Mouse (Mus musculus): ENCODE results near the gene Nckap5. TPM values are rescaled to one million over a fixed set of nuclear protein-coding genes. Genes with fewer than 3 reads are reported as not detected.

Gene Nckap5
- polyA plus RNA-seq, 1 experiment = 0.66 TPM

DNA sequence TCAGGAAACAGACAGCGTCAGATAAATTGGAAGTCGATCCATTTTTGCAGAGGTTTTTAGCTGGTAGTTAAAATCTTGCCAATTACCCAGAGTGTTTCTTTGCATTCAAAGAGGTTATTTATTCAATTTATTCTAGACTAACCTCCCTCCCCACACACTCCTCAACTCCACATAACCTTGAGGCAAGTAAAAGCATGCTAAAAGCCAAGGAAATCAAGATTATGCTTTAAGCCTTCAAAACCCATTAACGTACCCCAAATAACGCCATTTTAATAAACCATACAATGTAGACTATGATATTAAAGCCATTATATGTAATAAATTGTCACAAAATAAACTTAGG lies 129.7 kb downstream of the Nckap5 start:
- no peak for DNase-seq (ENCODE audit: low read depth)

DNA sequence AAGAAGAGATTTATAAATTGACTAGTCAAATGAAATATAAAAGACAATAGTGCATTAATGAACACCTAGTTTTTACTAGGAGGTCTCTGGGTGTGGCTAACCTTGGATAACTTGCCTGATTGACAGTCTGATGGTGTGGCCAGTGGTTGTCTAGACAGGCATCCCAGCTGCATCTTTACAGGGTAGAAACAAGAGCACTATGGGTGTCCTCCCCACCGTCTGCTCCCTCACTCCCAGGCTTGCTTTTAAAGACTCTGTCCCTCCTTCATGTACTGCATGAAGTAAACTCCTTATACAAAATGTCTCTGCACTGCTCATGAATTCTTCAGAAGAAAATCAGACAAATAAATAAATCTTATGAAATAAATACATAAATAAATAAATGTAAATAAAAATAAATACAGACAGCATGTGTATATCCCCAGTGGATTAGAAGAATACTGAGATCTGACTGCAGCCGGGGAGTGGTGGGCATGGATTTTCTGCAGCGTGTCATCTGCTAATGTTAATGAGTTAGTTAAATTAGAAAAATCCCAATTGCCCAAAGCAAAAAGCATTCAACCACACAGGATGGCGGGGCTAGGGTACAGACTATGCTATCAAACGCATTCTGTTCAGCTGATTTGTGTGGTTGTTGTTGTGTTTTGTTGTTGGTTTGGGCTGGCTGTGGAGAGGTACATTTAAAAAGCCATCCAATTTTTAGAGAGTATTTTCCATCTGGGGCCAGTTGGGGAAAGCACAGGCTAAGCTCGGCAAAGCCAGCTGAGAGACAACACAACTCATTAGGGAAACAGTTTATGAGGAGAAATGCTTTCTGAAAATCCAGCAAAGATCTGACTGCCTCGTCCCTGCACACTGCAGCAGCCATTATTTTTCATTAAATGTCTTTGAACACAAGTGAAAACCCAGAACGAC lies 130.3 kb downstream of the Nckap5 start:
- DNase-seq (ENCODE audit: low read depth) = no peak

DNA sequence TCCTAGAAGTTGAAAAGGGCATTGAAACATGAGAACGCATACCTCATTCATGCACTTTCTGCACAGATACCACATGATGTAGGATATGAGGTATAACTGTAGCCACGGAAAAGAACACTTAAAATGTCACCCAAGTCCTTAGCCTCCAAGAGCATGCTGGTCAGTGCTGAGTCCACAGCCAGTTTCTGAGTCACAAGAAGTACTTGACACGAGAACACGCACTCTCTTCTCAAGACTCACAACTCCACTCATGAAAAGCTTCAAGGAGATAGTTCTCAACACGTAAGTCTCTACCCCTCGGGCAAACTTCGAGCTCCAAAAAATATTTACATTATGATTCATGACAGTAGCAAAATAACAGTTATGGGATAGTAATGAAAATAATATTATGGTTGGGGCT lies 137.0 kb downstream of the Nckap5 start:
- no peak for DNase-seq (ENCODE audit: low read depth)

DNA sequence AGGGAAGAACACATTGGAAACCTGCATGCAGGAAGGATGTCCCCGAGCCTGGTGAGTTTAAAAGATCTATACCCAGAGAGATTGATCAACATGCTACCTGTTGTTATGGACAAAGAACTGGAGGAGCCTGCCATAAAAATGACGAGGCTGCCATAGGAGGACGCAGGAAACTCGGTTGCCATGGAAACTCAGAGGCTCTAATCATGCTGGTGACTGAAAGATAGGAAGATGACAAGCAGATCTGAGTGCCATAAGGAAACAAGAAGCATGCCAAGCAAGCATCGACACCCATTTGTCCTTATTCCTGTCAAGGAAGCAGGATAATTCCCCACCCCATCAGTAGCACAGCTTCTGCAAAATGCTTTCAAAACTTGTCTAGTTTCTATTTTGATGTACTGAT lies 142.0 kb downstream of the Nckap5 start:
- DNase-seq (ENCODE audit: low read depth) = no peak

DNA sequence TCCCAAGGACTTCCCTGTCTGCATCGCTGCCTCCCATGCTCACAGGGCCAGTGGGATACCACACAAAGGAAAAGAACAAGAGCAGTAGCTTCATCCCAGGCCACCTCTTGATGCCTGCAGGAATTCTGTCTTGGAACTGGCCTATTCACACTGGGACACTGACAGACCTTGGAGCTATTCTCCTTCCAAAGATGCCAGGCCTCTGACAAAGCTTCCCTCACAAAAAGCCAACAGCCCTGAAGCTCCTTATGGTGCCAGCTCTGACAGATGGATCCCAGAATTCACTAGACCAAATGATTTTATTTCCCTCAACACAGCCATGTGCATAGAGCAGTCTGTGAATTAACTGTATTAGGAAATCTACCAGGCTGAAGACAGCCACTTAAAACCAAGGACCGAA lies 143.9 kb downstream of the Nckap5 start:
- no peak for DNase-seq (ENCODE audit: low read depth)

DNA sequence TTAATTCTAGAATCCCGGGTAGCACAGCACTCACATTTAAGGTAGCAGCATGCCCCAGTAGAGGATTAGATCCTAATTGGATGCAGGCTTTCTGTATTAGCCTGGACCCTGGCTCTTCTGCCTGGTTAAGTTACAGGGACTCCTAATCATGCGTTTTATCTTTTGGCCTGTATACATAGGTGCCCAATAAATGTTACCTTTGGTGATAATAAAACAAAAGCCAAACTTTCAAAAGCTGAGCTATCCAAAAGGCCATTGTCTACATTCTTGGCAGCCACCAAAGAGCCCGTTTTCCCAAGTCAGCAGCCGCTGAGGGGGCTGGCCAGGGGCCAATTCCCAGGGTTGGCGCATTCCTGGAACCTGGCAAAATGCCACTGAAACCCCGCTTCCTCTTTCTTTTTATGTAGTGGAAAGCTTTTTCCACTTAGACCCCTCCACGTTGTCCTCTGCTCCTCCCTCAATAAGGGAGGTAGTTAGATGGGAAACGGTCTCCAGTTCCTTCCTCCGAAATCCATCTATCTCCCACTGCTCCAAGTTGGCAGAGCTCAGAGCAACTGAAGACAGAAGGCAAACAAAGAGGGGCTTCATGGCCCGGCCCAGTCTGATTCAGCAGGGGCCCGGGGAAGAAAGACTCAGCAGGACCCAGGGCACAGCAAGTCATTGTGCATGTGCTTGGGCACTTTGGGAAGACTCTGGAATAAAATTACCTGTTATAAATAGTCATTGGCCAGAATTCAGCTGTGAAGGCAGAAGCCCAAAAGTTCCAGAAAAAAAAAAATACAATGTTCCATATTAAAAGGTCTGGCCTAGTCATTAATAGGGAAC lies 146.8 kb downstream of the Nckap5 start:
- no peak for DNase-seq (ENCODE audit: low read depth)

DNA sequence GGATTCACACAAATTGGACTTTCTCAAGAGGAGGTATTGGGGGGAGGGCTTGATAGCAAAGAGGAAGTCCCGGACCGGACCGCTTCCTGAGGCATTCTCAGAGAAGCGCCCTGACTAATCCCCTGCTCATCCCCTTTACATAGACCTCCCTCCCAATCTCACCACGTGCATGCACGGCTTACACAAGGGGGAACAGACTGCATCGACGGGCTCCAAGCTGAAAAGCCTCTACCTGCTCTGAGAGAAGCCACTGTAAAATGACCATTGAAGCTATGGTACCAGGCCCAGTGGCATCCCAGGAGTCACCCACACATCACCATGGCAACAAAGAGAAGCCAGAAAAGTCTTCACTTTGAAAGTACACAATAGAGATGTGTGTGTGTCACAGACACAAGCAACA lies 148.8 kb downstream of the Nckap5 start:
- DNase-seq (ENCODE audit: low read depth) = no peak

DNA sequence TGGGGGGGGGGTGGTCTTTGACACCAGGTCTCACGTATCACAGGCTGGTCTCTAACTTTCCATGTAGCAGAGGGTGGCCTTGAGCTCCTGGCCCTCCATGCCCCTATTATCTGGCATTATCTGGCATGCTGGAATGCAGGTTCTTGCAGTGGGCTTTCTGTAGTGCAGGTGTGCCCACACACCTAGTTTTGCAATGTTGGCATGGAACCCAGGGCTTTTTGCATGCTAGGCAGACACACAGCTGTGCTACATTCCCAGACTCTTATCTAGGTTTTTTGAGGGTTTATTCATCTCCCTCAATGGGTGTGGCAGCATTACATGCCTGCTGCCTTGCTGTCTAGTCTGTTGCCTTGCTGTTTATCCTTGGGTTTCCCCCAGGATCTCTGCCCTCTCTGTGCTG lies 151.3 kb downstream of the Nckap5 start:
- DNase-seq (ENCODE audit: low read depth) = no peak

DNA sequence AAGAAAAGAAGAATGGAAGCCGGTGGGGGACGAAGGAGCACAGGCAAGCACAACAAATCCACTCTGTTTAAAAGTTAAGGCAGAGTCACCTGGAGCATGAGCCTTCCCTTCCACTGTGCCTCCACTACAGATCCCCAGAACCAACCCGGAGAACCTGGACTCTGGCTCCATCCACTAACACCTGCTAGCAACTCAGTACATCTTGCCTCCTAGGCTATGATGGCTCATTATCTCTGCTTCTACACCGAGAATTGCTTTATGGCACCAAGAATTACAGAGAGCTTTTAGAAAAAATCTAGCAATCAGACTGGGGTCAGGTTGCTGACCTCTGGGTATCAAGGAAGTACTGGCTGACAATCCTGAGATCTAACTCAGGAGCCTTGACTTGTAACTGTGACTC lies 153.3 kb downstream of the Nckap5 start:
- no peak for DNase-seq (ENCODE audit: low read depth)

DNA sequence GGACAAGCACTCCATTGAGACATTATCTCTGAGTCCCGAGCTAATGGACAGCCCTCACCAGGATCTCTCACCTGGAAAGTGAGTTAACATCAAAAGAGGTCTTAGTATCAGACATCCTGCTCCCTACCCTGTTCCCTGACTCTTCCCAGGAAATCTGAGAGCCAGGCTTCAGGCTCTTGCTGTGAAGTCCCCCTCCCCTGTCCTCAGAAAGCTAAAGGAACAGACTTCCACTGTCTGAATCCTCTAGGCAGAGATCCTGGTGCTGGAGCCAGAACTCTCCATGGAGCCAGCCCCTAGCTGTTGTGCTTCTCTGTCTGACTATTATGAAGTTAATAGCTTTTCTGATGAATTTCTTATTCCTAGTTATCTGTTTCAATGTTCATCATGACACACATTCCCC lies 153.8 kb downstream of the Nckap5 start:
- DNase-seq (ENCODE audit: low read depth) = no peak

DNA sequence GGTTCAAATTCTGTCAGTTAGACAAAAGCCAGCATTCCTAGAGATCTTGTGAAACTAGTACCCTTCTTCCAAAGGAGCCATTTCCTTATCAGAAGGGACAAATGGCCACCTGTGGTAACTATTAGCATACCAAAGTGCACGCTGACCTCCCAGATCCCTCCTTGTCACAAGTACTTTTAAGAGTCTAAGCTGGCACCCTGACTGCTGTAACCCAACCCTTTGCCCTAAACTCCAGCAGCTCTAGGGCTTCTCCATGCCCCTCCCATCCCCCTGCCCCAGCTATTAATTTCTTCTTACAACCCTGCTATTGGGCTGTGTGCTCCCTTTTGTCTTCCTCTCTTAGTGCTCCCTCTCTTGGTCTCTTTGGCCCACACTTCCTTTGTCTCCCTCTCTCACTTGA lies 155.5 kb downstream of the Nckap5 start:
- DNase-seq (ENCODE audit: low read depth) = no peak

DNA sequence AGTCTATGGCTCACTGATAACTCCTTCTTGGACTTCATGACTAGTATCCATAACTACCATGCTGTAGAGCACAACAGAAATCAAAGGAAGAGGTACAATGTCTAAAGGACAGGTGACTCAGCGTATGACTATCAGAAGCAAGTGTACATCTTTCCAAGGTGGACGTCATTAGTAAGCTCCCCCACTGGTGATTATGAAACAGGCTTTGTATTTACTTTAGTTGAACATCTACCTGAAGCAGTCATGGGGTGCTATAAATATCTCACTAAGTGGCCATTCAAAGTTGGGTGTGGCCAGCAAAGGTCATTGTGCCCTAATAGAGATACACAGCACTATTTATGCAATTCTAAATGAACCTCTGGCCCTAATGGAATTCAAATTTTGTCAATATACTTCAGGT lies 157.4 kb downstream of the Nckap5 start:
- DNase-seq (ENCODE audit: low read depth) = no peak

DNA sequence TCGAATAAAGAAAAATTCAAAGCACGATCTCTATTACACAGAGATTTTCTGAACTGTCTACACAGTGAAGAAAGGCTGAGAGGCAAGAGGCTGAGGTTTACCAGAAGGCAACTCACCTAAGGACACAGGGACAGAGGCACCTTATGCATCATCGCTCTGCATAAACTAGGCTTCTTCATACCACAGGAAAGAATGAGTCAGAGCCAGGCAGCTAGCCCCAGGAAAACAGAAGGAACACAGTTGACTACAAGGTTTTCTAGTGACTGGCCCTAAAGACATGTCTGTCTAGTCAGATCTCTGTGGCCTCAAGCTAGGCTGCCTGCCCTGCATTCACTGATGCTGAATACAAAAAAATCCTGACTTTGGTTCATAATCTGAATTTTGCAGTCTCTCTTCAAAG lies 160.1 kb downstream of the Nckap5 start:
- no peak for DNase-seq (ENCODE audit: low read depth)

DNA sequence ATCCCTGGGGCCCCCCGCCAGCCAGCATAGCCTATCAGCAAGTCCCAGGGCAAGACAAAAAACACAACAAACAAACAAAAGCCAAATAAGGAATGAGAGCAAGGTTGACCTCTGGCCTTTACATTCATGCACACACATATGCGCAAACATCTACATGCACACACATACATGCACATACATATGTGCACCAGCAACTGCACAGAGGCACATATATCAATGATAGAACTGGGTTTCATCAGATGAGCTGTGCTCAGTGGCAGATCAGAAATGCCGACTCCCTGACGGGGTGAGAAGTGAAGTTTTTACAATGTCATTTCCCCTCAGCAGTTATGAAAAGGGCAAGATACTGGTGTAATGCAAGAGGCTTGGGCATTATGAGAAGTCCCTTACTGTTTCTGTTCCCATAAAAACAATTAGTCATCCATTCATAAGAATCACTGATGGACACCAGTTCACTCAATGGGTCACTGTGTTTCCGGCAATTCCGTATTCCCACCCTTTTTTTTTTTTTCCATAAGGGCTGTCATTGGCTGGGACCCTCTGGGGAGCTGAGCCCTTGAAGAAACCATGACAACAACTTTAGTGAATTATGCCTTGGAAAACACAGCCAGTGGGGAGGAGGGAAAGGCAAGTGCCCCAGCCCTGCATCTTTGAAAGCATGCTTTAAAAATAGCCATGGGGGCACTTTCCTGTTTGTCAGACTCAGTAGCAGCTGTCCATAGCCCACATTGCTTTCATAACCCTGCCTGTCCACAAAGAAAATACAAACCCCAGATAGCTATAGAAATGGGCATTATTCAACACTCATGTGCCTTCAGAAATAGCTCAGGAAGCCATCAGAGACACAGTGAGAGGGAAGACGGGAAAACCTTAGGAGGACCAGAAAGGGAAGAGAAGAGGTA lies 170.2 kb downstream of the Nckap5 start:
- DNase-seq (ENCODE audit: low read depth) = no peak

DNA sequence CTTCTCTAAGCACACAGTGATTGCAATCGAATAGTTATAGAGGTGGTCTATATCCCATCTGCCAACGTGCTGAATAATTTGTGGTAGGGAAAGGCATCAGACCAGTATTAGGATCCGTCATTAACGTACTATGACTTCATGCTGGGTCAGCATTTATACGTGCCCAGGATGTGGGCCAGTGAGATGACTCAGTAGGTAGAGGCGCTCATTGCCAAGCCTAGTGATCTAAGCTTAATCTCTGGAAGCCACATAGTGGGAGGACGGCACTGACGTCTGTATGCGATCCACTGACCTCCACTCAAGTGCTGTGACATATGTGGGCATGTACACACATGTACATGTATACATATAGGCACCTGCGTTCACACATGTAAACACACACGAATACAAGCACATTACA lies 171.9 kb downstream of the Nckap5 start:
- no peak for DNase-seq (ENCODE audit: low read depth)

DNA sequence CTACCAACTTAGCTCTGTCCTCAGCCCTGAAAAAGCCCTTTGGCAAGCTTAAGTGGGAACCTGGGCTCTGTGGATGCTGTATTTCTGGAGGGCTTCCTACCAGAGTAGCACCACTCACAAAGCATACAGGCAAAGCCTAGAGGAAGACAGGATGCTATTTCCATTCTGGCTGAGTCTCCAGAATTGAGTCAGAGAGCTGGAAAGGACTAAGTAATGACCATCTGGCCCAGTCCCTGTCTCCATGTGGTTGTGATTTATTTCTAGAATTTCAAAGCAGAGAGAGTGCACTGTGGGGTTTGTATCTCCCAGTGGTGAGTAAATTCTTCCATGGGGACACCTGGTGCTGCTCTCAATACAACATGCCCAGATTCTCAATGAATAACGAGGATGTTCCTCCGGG lies 174.4 kb downstream of the Nckap5 start:
- DNase-seq (ENCODE audit: low read depth) = no peak

DNA sequence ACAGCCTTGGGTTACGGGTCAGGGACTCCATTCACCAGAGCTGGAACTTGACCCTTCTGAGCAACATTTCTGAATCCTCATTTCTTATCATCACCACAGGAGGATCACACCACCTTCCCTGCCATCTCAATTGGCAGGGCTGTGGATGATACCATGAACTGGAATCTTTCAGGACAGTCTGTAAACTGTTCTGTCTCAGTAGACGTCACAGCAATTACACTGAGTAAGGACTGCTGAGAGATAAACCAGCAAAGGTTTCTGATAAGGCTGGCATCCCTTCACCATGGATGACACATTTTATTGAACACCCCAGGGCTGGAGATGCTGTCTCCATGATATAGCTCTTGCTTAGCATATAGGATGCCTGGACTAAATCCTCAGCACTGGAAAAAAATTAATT lies 178.5 kb downstream of the Nckap5 start:
- no peak for DNase-seq (ENCODE audit: low read depth)

DNA sequence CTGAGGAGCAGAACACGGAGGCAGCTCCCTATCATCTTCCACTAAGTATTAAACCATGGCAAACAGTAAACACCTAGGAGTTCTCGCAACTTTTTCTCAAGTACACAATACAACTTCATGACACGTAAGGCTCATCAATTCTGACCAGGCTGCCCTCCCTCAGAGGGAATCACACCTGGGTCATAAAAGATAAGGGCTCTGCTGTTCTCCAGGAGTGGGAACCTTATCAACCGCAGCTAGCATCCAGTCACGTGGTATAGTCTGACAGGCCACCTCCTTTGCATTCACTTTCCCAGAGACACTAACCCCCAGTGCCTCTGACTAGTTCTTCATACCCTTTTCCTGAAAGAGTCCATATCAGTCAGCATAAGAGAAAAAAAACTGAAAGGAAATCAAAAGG lies 179.8 kb downstream of the Nckap5 start:
- no peak for DNase-seq (ENCODE audit: low read depth)

DNA sequence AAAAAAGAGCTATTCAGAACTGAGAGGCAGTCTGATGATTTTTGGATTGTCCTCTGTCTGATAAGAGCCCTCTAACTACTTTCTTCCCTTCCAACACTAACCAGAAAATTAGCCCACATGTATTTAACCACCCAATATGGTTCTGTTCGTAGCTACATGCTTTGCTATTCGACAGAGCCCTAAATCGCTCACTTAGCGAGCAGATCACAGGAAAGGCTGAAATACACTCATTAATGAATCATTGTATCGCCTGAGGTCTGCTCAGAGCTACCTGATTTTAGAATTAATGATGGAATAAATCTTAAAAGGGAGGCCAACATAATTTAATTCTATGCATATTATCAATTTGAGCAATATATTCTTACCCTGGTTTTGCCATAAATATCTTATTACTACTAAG lies 187.8 kb downstream of the Nckap5 start:
- DNase-seq (ENCODE audit: low read depth) = no peak

DNA sequence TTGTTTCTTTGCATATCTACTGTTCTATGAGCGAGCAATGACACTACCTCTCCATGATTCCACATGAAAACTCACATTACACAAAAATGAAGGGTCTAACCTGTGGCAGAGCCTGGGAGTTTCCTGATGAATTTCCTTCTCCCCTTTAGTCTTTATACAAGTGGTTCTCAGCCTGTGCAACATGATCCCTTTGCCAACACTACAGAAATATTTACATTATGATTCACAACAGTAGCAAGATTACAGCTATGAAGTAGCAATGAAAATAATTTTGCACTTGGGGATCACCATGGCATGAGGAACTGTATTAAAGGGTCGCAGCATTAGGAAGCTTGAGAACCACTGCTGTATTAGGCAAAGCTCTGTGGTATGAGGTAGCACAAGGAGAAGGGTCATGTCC lies 191.1 kb downstream of the Nckap5 start:
- no peak for DNase-seq (ENCODE audit: low read depth)

DNA sequence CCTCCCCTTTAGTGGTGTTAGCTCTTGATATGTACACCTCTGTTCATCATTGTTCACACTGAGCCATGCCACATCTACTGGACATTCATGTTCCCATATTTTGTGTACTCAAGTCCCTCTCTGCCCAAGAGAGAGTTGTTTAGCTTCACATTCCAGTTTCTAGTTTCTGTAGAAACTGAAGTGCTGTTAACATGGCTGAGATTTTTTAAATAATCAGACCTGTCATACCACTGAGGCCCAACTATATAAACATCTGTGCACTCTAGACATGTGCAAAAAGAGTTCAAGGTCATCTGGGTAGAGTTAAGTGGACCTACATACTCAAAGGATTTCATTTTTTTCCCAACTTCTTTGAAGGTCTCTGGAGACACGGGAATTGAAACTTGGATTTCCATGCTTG lies 193.1 kb downstream of the Nckap5 start:
- no peak for DNase-seq (ENCODE audit: low read depth)

DNA sequence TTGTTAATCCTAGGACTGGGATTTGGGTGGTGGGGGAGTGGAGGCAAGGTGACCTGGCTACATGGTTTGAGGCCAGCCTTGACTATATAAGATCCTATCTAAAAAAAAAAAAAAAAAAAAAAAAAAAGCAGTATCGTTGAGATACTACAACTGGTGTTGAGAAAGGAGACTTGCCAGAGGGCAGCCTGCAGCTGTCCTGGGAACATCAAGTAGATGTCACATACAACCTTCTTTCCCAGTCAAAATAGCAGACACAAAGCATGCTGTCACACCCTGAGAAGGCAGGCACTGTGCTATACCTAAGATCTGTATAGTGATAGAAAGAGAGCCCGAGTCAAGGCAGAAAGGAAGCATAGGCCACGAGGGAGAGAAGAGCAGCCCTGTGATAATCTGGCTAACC lies 204.4 kb downstream of the Nckap5 start:
- DNase-seq (ENCODE audit: low read depth) = no peak

Measured in gonadal fat pad, adult 2 months (tissue).